ENCODE assay signal across 32 mouse cellular contexts in genomic region chr6:90556534-90557058, GRCm38 (mm10). TPM values are rescaled to one million over a fixed set of nuclear protein-coding genes. Genes with fewer than 3 reads are reported as not detected.
DNase-seq lines count a peak whose midpoint lies in the region; ATAC-seq and TF ChIP-seq lines count a peak whose summit lies in the region.
"Had no signal": no experiment of that assay in that cellular context is flagged by ENCODE, and none has a peak within 500 bp of the region (broad histone marks: within the 10 kb centered on the region; RNA-seq: fewer than 3 reads in every experiment).

No protein-coding gene starts in this region.

- H3K4me3 ChIP-seq in heart, adult 2 months = no peak overlapping the region
- no peak overlapping the region for H3K4me3 ChIP-seq in heart, embryonic 15.5 days
- H3K4me3 ChIP-seq in kidney, adult 2 months (ENCODE audit: insufficient read depth, low read depth, low read length) = no peak overlapping the region
- no peak overlapping the region for H3K4me3 ChIP-seq in kidney, embryonic 14.5 days (ENCODE audit: low read length)
- H3K4me3 ChIP-seq: embryonic facial prominence, embryonic 13.5 days; forebrain, embryonic 10.5 days; forebrain, embryonic 15.5 days; hindbrain, embryonic 12.5 days; liver, embryonic 15.5 days; lung, embryonic 15.5 days; megakaryocyte, embryonic 14.5 days; midbrain, embryonic 13.5 days; neural tube, embryonic 13.5 days had no signal

- WGBS in heart, adult 2 months = 29% methylated on average over 2 of the region's 2 CpGs
- WGBS in heart, embryonic 15.5 days = 15% methylated on average over 2 of the region's 2 CpGs
- WGBS in kidney, adult 2 months = 32% methylated on average over 2 of the region's 2 CpGs
- 43% methylated on average over 2 of the region's 2 CpGs for WGBS in kidney, embryonic 14.5 days

- peak overlapping the region; percentile 71 for H3K27ac ChIP-seq in heart, adult 2 months
- no peak overlapping the region for H3K27ac ChIP-seq in heart, embryonic 15.5 days
- peak overlapping the region; percentile 54; the same call in 1 of the 2 replicates for H3K27ac ChIP-seq in kidney, adult 2 months (ENCODE audit: insufficient read depth, low read depth, low read length)
- no peak overlapping the region for H3K27ac ChIP-seq in kidney, embryonic 14.5 days (ENCODE audit: low read depth, low read length)
- H3K27ac ChIP-seq: embryonic facial prominence, embryonic 13.5 days; forebrain, embryonic 10.5 days; forebrain, embryonic 15.5 days; hindbrain, embryonic 12.5 days; kidney, postnatal 0 days; liver, embryonic 15.5 days; lung, embryonic 15.5 days; midbrain, embryonic 13.5 days; neural tube, embryonic 13.5 days; stomach, postnatal 0 days had no signal

- ATAC-seq in heart, embryonic 15.5 days (replicated peaks; ENCODE audit: insufficient number of reproducible peaks, insufficient read depth, low FRiP score, low read depth) = no peak
- no peak for ATAC-seq in kidney, embryonic 14.5 days (ENCODE audit: low FRiP score, low TSS enrichment)
- ATAC-seq: activated CD4-positive, CD25-positive, alpha-beta regulatory T cell, adult 4 months; forebrain, embryonic 15.5 days; inflammation-experienced regulatory T-cells, adult 6 months; midbrain, embryonic 13.5 days had no signal

- TF ChIP-seq CTCF in heart, adult 2 months (IDR thresholded peaks at IDR 0.05) = no peak
- no peak for TF ChIP-seq CTCF in kidney, adult 2 months (conservative IDR thresholded peaks at IDR 0.05; ENCODE audit: insufficient read depth, insufficient read length, low read depth, low read length)

- no peaks in the 10 kb centered on the region for H3K79me2 ChIP-seq in heart, adult 2 months (replicated peaks; ENCODE audit: control insufficient read depth, insufficient read depth, low read length)

- H3K9me3 ChIP-seq in heart, embryonic 15.5 days (replicated peaks) = no peaks in the 10 kb centered on the region
- no peaks in the 10 kb centered on the region for H3K9me3 ChIP-seq in kidney, embryonic 14.5 days (ENCODE audit: control insufficient read depth, low read length)
- H3K9me3 ChIP-seq: embryonic facial prominence, embryonic 13.5 days; forebrain, embryonic 10.5 days; forebrain, embryonic 15.5 days; hindbrain, embryonic 12.5 days; liver, embryonic 15.5 days; lung, embryonic 15.5 days; megakaryocyte, embryonic 14.5 days; midbrain, embryonic 13.5 days; neural tube, embryonic 13.5 days had no signal

- H3K36me3 ChIP-seq in heart, adult 2 months (ENCODE audit: control insufficient read depth, insufficient read depth, low read length) = no peaks in the 10 kb centered on the region
- H3K36me3 ChIP-seq in heart, embryonic 15.5 days = no peaks in the 10 kb centered on the region
- H3K36me3 ChIP-seq in kidney, adult 2 months (ENCODE audit: control insufficient read depth, insufficient read depth, low read length) = peaks cover 5% of the 10 kb centered on the region; the same call in 1 of the 2 replicates
- H3K36me3 ChIP-seq in kidney, embryonic 14.5 days (ENCODE audit: control insufficient read depth, insufficient read depth, low read length) = no peaks in the 10 kb centered on the region
- H3K36me3 ChIP-seq: embryonic facial prominence, embryonic 13.5 days; forebrain, embryonic 10.5 days; forebrain, embryonic 15.5 days; hindbrain, embryonic 12.5 days; liver, embryonic 15.5 days; lung, embryonic 15.5 days; midbrain, embryonic 13.5 days; neural tube, embryonic 13.5 days had no signal

- peak; percentile 30 for DNase-seq in adrenal gland, postnatal 10 days
- DNase-seq in adrenal gland, adult 2 months = no peak
- peak in 1 of 2 experiments; percentile 35 for DNase-seq in heart, adult 2 months
- DNase-seq in heart, postnatal 25 days (ENCODE audit: low spot score) = no peak
- DNase-seq in heart, postnatal 10 days = no peak
- DNase-seq in kidney, adult 2 months = peak; percentile 41
- DNase-seq: adrenal gland, adult 8-10 months; cerebellum, adult 18-20 months; cerebellum, postnatal 10 days; gastrocnemius, postnatal 10 days; kidney, adult 18-20 months; layer of hippocampus, postnatal 36 days; left cerebral cortex, postnatal 4 days; lung, postnatal 4 days; right cerebral cortex, postnatal 4 days; thymus, adult 18-20 months; thymus, postnatal 25 days had no signal

- no peaks in the 10 kb centered on the region for H3K27me3 ChIP-seq in heart, adult 2 months (ENCODE audit: control insufficient read depth, insufficient read depth, low read length)
- H3K27me3 ChIP-seq in heart, embryonic 15.5 days = peaks cover 1% of the 10 kb centered on the region; the same call in 1 of the 2 replicates
- no peaks in the 10 kb centered on the region for H3K27me3 ChIP-seq in kidney, adult 2 months (replicated peaks; ENCODE audit: control insufficient read depth, insufficient read depth, low read length)
- H3K27me3 ChIP-seq in kidney, embryonic 14.5 days (ENCODE audit: control insufficient read depth, insufficient read depth, low read length) = no peaks in the 10 kb centered on the region
- H3K27me3 ChIP-seq: embryonic facial prominence, embryonic 13.5 days; forebrain, embryonic 15.5 days; hindbrain, embryonic 12.5 days; liver, embryonic 15.5 days; lung, embryonic 15.5 days; midbrain, embryonic 13.5 days; neural tube, embryonic 13.5 days had no signal

- intact Hi-C loops in heart, adult 2 months (cut with DNase I) = no loop called here
- intact Hi-C loops in heart, postnatal 25 days (cut with DNase I) = no loop called here
- intact Hi-C loops in heart, postnatal 10 days (cut with DNase I) = no loop called here

- TF ChIP-seq EP300 in heart, adult 2 months (IDR thresholded peaks at IDR 0.05; ENCODE audit: insufficient read depth, low read depth, low read length) = peak; percentile 65; the same call in 1 of the 2 replicates

- peak; percentile 27; the same call in 1 of the 2 replicates for TF ChIP-seq POLR2A in heart, adult 2 months (IDR thresholded peaks at IDR 0.05; ENCODE audit: insufficient read depth, low read depth, low read length)
- TF ChIP-seq POLR2A in kidney, adult 2 months (IDR thresholded peaks at IDR 0.05; ENCODE audit: low read depth, low read length) = no peak

- H3K4me2 ChIP-seq in heart, embryonic 15.5 days = 0 out of 2 replicates have a peak overlapping the region, but pooled peaks have one; percentile 19
- H3K4me2 ChIP-seq in kidney, embryonic 14.5 days (replicated peaks; ENCODE audit: low read depth, low read length) = no peak overlapping the region
- H3K4me2 ChIP-seq: embryonic facial prominence, embryonic 13.5 days; forebrain, embryonic 15.5 days; hindbrain, embryonic 12.5 days; liver, embryonic 15.5 days; lung, embryonic 15.5 days; midbrain, embryonic 13.5 days; neural tube, embryonic 13.5 days had no signal

- peak overlapping the region; percentile 24; the same call in 1 of the 2 replicates for H3K9ac ChIP-seq in heart, adult 2 months (ENCODE audit: low read depth, low read length)
- no peak overlapping the region for H3K9ac ChIP-seq in heart, embryonic 15.5 days
- no peak overlapping the region for H3K9ac ChIP-seq in kidney, embryonic 14.5 days (ENCODE audit: low read depth, low read length)
- H3K9ac ChIP-seq: embryonic facial prominence, embryonic 13.5 days; forebrain, embryonic 15.5 days; hindbrain, embryonic 12.5 days; liver, embryonic 15.5 days; lung, embryonic 15.5 days; midbrain, embryonic 13.5 days; neural tube, embryonic 13.5 days had no signal

- H3K4me1 ChIP-seq in heart, adult 2 months (ENCODE audit: control insufficient read depth, insufficient read depth, low read length) = peaks cover 8% of the 10 kb centered on the region
- peaks cover 8% of the 10 kb centered on the region for H3K4me1 ChIP-seq in heart, embryonic 15.5 days (replicated peaks)
- H3K4me1 ChIP-seq in kidney, adult 2 months (ENCODE audit: control insufficient read depth, insufficient read depth, low read length) = peaks cover 26% of the 10 kb centered on the region
- no peaks in the 10 kb centered on the region for H3K4me1 ChIP-seq in kidney, embryonic 14.5 days (ENCODE audit: control insufficient read depth, insufficient read depth, low read length)
- H3K4me1 ChIP-seq: embryonic facial prominence, embryonic 13.5 days had no signal

RNA-seq across cellular contexts. Expression of gene Slc41a3, which starts 47.9 kb away (rescaled TPM):
- total RNA-seq in adrenal gland, postnatal 10 days (2021) = 10 to 100 TPM; 20.8 to 25.2 TPM
- total RNA-seq in adrenal gland, adult 2 months (2021) = 10 to 100 TPM; 29.1 to 30.2 TPM
- 52.0 and 62.7 TPM in 2 replicates for polyA plus RNA-seq in adrenal gland, adult 2 months (2012; rRNA removed)
- total RNA-seq in heart, adult 2 months (2021) = 100 to 1,000 TPM in 1 of 2 experiments, 10 to 100 TPM in 1; 91.9 to 139 TPM
- polyA plus RNA-seq in heart, adult 2 months (2012; rRNA removed) = 100 and 128 TPM in 2 replicates
- 100 to 1,000 TPM in 1 of 2 experiments, 10 to 100 TPM in 1; 51.0 to 103 TPM for total RNA-seq in heart, postnatal 25 days (2021)
- 10.7 and 12.0 TPM in 2 replicates for polyA plus RNA-seq in heart, embryonic 15.5 days (2015; fragmentation: Nextera tagmentation; extraction: Ambion mirVana)
- 10 to 100 TPM; 38.5 to 40.4 TPM for total RNA-seq in heart, postnatal 10 days (2021)
- polyA plus RNA-seq in kidney, adult 2 months (2012; rRNA removed) = 6.3 and 8.0 TPM in 2 replicates
- polyA plus RNA-seq in kidney, embryonic 14.5 days (2014; fragmentation: Nextera tagmentation; extraction: Ambion mirVana) = 4.2 and 7.2 TPM in 2 replicates

Comparison
In these comparisons a context has a peak if more than half of its experiments do, and no peak if none do; other contexts are left out.
1. DNase-seq: peak in adrenal gland, postnatal 10 days (single experiment) and kidney, adult 2 months (single experiment); none in adrenal gland, adult 2 months (single experiment), heart, postnatal 25 days (single experiment) and heart, postnatal 10 days (0 of 2).
2. H3K27ac ChIP-seq: peak in heart, adult 2 months (single experiment) and kidney, adult 2 months (single experiment); none in heart, embryonic 15.5 days (single experiment) and kidney, embryonic 14.5 days (single experiment).